12 mouse cellular contexts compared by ENCODE assay signal in the genomic region with DNA sequence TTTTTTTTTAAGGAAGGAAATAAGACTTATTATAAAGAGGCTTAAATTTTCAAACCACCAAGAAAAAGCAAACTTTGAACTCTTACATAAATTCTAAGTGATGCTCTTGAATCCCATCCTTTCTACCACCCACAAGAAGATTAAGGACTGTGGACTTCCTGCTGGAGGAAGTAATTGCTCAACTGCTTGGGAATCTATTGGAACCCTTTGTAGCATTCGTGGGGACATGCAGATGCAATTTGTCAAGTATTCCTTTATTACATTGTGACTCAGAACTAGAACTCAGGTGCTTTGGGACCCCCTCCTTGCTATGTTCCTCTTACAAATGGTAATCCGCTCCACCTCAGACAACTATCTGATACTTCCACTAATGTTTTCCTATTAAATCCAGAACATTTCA. TPM values are rescaled to one million over a fixed set of nuclear protein-coding genes. Genes with fewer than 3 reads are reported as not detected.
DNase-seq lines count a peak whose midpoint lies in the region; ATAC-seq and TF ChIP-seq lines count a peak whose summit lies in the region.
"Had no signal": no experiment of that assay in that cellular context is flagged by ENCODE, and none has a peak within 500 bp of the region (broad histone marks: within the 10 kb centered on the region; RNA-seq: fewer than 3 reads in every experiment).

No protein-coding gene starts in this region.

- ATAC-seq in intestine, embryonic 14.5 days (replicated peaks; ENCODE audit: low FRiP score, low TSS enrichment, low read depth) = no peak
- no peak for ATAC-seq in intestine, embryonic 15.5 days
- no peak for ATAC-seq in forebrain, postnatal 0 days
- no peak for ATAC-seq in limb, embryonic 14.5 days (ENCODE audit: low FRiP score, low read depth)
- ATAC-seq: intestine, postnatal 0 days had no signal

- H3K4me2 ChIP-seq in intestine, embryonic 14.5 days (ENCODE audit: low read length) = peak overlapping the region; percentile 85; the same call in 1 of the 2 replicates
- no peak overlapping the region for H3K4me2 ChIP-seq in intestine, embryonic 15.5 days (replicated peaks)
- H3K4me2 ChIP-seq in forebrain, postnatal 0 days (ENCODE audit: low read depth) = peak overlapping the region; percentile 87
- peak overlapping the region; percentile 84 for H3K4me2 ChIP-seq in limb, embryonic 14.5 days (replicated peaks; ENCODE audit: low read depth, low read length, severe bottlenecking)

- no peaks in the 10 kb centered on the region for H3K36me3 ChIP-seq in intestine, embryonic 14.5 days (ENCODE audit: control insufficient read depth, insufficient read depth, low read length)
- H3K36me3 ChIP-seq in intestine, embryonic 15.5 days = no peaks in the 10 kb centered on the region
- no peaks in the 10 kb centered on the region for H3K36me3 ChIP-seq in forebrain, postnatal 0 days (ENCODE audit: insufficient read depth)
- 0 out of 2 replicates have a peak, but pooled peaks cover 3% of the 10 kb centered on the region for H3K36me3 ChIP-seq in limb, embryonic 14.5 days (ENCODE audit: control insufficient read depth, insufficient read depth, low read length)

- H3K27ac ChIP-seq in intestine, embryonic 14.5 days (ENCODE audit: low read depth) = no peak overlapping the region
- H3K27ac ChIP-seq in intestine, embryonic 15.5 days = no peak overlapping the region
- H3K27ac ChIP-seq in forebrain, postnatal 0 days (ENCODE audit: low read depth, low read length) = no peak overlapping the region
- no peak overlapping the region for H3K27ac ChIP-seq in limb, embryonic 14.5 days (replicated peaks; ENCODE audit: low read depth, low read length)

- no peak for DNase-seq in intestine, embryonic 14.5 days (ENCODE audit: low spot score)
- peak; percentile 15 for DNase-seq in brain, embryonic 14.5 days (ENCODE audit: low read depth)
- no peak for DNase-seq in forebrain, postnatal 0 days
- DNase-seq in limb, embryonic 14.5 days (ENCODE audit: low spot score) = no peak
- no peak for DNase-seq in gastrocnemius, postnatal 25 days
- no peak for DNase-seq in right cerebral cortex, postnatal 25 days
- no peak for DNase-seq in ovary, postnatal 14 days (ENCODE audit: low spot score)
- DNase-seq: cerebellum, adult 11 months; thymus, postnatal 4 days had no signal

- no peaks in the 10 kb centered on the region for H3K9me3 ChIP-seq in intestine, embryonic 14.5 days (ENCODE audit: control insufficient read depth, low read length)
- H3K9me3 ChIP-seq in intestine, embryonic 15.5 days = no peaks in the 10 kb centered on the region
- no peaks in the 10 kb centered on the region for H3K9me3 ChIP-seq in forebrain, postnatal 0 days (ENCODE audit: low read length)
- no peaks in the 10 kb centered on the region for H3K9me3 ChIP-seq in limb, embryonic 14.5 days (ENCODE audit: control insufficient read depth, low read length)

- TF ChIP-seq CTCF in brain, embryonic 14.5 days (IDR thresholded peaks at IDR 0.05; ENCODE audit: borderline replicate concordance, extremely low read depth, insufficient read depth, insufficient read length) = no peak
- no peak for TF ChIP-seq CTCF in forebrain, postnatal 0 days (IDR thresholded peaks at IDR 0.05; ENCODE audit: low read depth)

- H3K4me3 ChIP-seq in intestine, embryonic 14.5 days (ENCODE audit: low read depth, low read length) = no peak overlapping the region
- no peak overlapping the region for H3K4me3 ChIP-seq in intestine, embryonic 15.5 days (replicated peaks)
- peak overlapping the region; percentile 67; the same call in 1 of the 2 replicates for H3K4me3 ChIP-seq in forebrain, postnatal 0 days (ENCODE audit: low read depth, low read length)
- peak overlapping the region; percentile 67 for H3K4me3 ChIP-seq in limb, embryonic 14.5 days (replicated peaks; ENCODE audit: low read length)
- H3K4me3 ChIP-seq: erythroblast, embryonic 14.5 days had no signal

- H3K27me3 ChIP-seq in intestine, embryonic 14.5 days (replicated peaks; ENCODE audit: control insufficient read depth, insufficient read depth, low read length) = no peaks in the 10 kb centered on the region
- no peaks in the 10 kb centered on the region for H3K27me3 ChIP-seq in intestine, embryonic 15.5 days (replicated peaks)
- no peaks in the 10 kb centered on the region; the same call in 1 of the 2 replicates for H3K27me3 ChIP-seq in forebrain, postnatal 0 days (ENCODE audit: insufficient read depth, low read length)
- H3K27me3 ChIP-seq in limb, embryonic 14.5 days (ENCODE audit: control insufficient read depth, insufficient read depth, low read length) = no peaks in the 10 kb centered on the region

- 51% methylated on average over 2 of the region's 2 CpGs for WGBS in intestine, embryonic 14.5 days
- 54% methylated on average over 2 of the region's 2 CpGs for WGBS in intestine, embryonic 15.5 days
- 49% methylated on average over 2 of the region's 2 CpGs for WGBS in forebrain, postnatal 0 days
- WGBS in limb, embryonic 14.5 days = 42% methylated on average over 2 of the region's 2 CpGs

- no peak for TF ChIP-seq POLR2A in brain, embryonic 14.5 days (IDR thresholded peaks at IDR 0.05; ENCODE audit: borderline replicate concordance, extremely low read depth, insufficient read depth, insufficient read length, poor library complexity, severe bottlenecking)
- TF ChIP-seq POLR2A in limb, embryonic 14.5 days (IDR thresholded peaks at IDR 0.05; ENCODE audit: borderline replicate concordance, extremely low read depth, insufficient read depth, insufficient read length) = no peak

- H3K4me1 ChIP-seq in intestine, embryonic 14.5 days (replicated peaks; ENCODE audit: control insufficient read depth, insufficient read depth, low read length) = peaks cover 29% of the 10 kb centered on the region
- peaks cover 9% of the 10 kb centered on the region; the same call in 1 of the 2 replicates for H3K4me1 ChIP-seq in intestine, embryonic 15.5 days (replicated peaks)
- H3K4me1 ChIP-seq in forebrain, postnatal 0 days (ENCODE audit: insufficient read depth) = 0 out of 2 replicates have a peak, but pooled peaks cover 13% of the 10 kb centered on the region
- peaks cover 12% of the 10 kb centered on the region for H3K4me1 ChIP-seq in limb, embryonic 14.5 days (ENCODE audit: control insufficient read depth, insufficient read depth, low read length)

- no peak overlapping the region for H3K9ac ChIP-seq in intestine, embryonic 14.5 days (ENCODE audit: low read length)
- H3K9ac ChIP-seq in intestine, embryonic 15.5 days = no peak overlapping the region
- H3K9ac ChIP-seq in forebrain, postnatal 0 days = no peak overlapping the region
- 0 out of 2 replicates have a peak overlapping the region, but pooled peaks have one; percentile 70 for H3K9ac ChIP-seq in limb, embryonic 14.5 days (ENCODE audit: low read depth, low read length, severe bottlenecking)

RNA-seq across cellular contexts. Expression of gene Vcan, which starts 4.0 kb away (rescaled TPM):
- polyA plus RNA-seq in intestine, embryonic 14.5 days (2014; fragmentation: Nextera tagmentation; extraction: Ambion mirVana) = 40.2 and 42.8 TPM in 2 replicates
- polyA plus RNA-seq in intestine, embryonic 15.5 days (2015; fragmentation: Nextera tagmentation; extraction: Ambion mirVana) = 25.8 and 30.9 TPM in 2 replicates
- 35.3 and 58.0 TPM in 2 replicates for polyA plus RNA-seq in brain, embryonic 14.5 days (2012; rRNA removed)
- total RNA-seq in forebrain, postnatal 0 days (2014; rRNA removed) = 64.9 and 70.9 TPM in 2 replicates
- polyA plus RNA-seq in forebrain, postnatal 0 days (2015; fragmentation: Nextera tagmentation; extraction: Ambion mirVana) = 18.9 and 25.0 TPM in 2 replicates
- polyA plus RNA-seq in limb, embryonic 14.5 days (2012; rRNA removed) = 168 and 208 TPM in 2 replicates
- 116 and 137 TPM in 2 replicates for polyA plus RNA-seq in limb, embryonic 14.5 days (2014; fragmentation: Nextera tagmentation; extraction: Ambion mirVana)
- 10 to 100 TPM in 1 of 2 experiments, 1 to 10 TPM in 1; 8.0 to 10.7 TPM for total RNA-seq in gastrocnemius, postnatal 25 days (2021)
- polyA plus RNA-seq: erythroblast, embryonic 14.5 days had no signal

Comparison
In these comparisons a context has a peak if more than half of its experiments do, and no peak if none do; other contexts are left out.
1. H3K4me3 ChIP-seq: peak in forebrain, postnatal 0 days (single experiment) and limb, embryonic 14.5 days (single experiment); none in intestine, embryonic 14.5 days (single experiment) and intestine, embryonic 15.5 days (single experiment).